Mouse (Mus musculus): ENCODE data around the gene Fbxo11. TPM values are rescaled to one million over a fixed set of nuclear protein-coding genes. Genes with fewer than 3 reads are reported as not detected.

Gene Fbxo11
- polyA plus RNA-seq (2012; rRNA removed), result 6.4 and 9.7 TPM in 2 replicates

DNA sequence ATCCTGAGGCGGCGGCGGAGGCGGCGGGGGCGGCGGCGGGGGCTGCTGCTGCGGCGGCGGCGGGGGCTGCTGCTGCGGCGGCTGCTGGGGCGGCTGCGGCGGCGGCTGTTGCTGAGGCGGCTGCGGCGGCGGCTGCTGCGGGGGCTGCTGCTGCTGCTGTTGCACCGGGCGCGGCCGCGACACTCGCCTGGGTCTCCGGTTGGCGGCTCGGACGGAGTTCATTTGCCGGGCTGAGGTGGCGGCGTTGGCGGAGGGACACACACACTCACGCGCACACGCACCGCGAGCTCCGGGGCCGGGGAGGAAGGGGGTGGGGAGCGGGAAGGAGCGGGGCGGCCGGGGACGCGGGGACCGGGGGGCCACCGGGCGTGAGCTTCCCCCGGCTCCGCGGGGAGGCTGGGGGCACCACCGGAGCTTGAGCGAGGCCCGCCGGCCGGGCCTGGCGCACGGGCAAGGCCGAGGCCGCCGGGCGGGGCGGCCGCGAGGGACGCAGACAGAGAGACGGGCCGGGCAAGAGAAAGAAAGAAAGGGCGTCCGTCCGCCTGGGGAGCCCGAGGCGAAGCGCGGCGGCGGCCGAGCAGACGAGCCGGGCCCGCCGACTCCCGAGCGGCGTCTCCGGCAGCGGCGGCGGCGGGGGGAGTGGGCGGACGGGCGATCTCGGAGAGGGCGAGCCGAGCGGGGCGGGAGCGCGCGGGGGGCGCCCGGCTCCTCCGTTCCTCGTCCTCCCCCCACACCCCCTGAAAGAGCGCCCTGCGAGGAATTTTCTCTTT lies at the start of gene Fbxo11:
Gene Fbxo11 (minus strand): TSS at position 261 of the 770 bp plus-strand sequence.

DNA sequence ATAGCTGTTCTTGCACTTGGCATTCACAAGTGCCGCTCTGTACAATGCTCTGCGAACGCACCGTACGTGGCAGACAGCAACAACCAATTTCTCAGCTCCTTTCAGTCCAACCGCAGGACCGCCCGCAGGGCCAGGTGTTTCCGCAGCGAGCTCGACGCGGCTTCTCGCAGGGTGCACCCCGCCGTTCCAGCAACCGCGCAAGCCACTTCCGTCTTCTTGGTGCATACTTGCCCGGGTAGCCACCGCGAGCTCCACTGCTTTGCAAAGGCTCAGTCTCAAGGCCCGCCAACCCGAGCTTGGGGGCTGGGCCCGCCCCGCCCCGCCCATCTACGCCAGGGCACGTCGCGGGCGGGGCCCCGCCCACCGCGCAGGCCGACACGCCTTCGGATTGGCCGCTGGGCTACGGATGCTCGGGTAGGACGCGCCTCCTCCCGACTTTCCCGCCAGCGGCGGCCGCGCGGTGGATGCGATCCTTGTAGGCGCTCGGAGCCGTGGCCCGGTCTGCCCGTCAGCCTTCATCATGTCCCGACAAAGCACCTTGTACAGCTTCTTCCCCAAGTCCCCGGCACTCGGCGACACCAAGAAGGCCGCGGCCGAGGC lies 90.4 kb downstream of the Fbxo11 start, which contains the start of gene Msh6:
Gene Msh6 (plus strand): TSS at position 434 of the 600 bp plus-strand sequence.

Other genes with a start within 250 kb of the Fbxo11 start
- not detected in 2 replicates for gene Rpl36-ps4, start 144.3 kb downstream of the Fbxo11 start, polyA plus RNA-seq (2012; rRNA removed)
- gene Msh6, start 90.2 kb downstream of the Fbxo11 start, polyA plus RNA-seq (2012; rRNA removed), result 2.2 and 2.9 TPM in 2 replicates